Mouse (Mus musculus) regulatory T cell (primary cell): ENCODE data around the gene Pgf.

ENCODE experiments used
- in situ Hi-C: fragments of 300-600 bp; cut with MboI, MseI; formaldehyde crosslinking; loops from one replicate; pipeline ENCODE4 v1.15.1; 2025; ENCODE audit warnings: high pct_unique_total_duplicates

Pgf gene

DNA sequence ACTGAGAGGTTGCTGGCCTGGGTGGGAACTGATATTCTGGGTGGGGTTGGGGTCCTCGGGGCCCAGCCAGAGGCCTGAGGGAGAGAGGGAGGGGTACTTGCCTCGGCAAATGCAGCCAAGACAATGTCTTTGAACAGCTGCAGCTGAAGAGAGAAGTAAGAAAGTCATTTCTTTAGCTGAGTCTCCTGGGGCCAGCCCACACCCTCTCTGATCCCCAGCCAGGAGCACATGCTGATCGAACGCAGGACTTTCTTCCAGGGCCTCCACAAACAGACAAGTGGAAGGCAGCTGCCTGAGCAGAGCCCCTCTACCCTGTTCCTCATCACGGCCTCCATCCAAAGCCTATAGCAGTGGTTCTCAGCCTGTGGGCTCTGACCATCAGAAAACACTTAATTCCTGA is 12.6 kb downstream of the Pgf start:
- in situ Hi-C loops: loop anchor here (25.0 kb wide), 1 partner anchor 122 kb away; the partner anchor contains the start of genes Acyp1 and Zc2hc1c

DNA sequence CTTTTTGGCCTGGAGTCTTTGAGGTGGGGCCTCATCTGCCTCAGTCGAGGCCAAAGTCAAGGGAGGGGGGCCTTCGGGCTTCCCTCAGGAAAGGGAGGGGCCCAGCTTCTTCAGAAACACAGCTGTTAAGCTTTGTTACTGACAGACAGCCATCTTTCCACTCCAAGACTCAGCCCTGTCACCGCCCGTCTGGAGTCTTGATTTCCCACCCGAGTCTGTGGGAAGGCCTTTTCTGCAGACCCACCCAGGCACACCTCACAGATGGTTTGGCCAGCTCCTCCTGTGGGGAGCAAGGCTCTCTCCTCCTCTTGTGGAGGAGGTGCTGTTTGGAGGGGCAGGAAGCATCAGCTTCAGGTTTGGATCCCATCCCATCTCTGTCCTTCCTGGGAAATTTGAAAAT is 18.0 kb downstream of the Pgf start:
- in situ Hi-C loops: loop anchor here (25.0 kb wide), 1 partner anchor 128 kb away; the partner anchor contains the start of genes Acyp1 and Zc2hc1c

DNA sequence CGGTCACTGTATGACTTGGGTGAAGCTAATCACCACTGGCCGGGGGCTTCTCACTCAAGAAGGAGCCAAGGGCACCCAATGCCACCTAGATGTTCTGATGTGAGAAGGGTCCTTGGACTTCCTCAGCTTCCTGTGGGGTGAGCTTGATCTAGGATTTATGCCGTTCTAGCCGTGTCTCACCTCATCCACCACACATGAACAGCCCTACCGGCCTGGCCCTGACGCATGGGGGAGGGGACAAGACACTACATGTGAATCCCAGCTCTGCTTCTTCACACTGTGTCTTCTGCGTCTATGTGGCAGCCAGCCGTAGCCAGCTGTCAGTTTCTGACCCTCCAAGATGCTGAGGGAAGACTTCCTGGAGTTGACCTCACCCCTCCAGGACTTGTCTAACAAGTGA is 18.8 kb downstream of the Pgf start:
- in situ Hi-C loops: loop anchor here (25.0 kb wide), 1 partner anchor 128 kb away; the partner anchor contains the start of genes Acyp1 and Zc2hc1c

DNA sequence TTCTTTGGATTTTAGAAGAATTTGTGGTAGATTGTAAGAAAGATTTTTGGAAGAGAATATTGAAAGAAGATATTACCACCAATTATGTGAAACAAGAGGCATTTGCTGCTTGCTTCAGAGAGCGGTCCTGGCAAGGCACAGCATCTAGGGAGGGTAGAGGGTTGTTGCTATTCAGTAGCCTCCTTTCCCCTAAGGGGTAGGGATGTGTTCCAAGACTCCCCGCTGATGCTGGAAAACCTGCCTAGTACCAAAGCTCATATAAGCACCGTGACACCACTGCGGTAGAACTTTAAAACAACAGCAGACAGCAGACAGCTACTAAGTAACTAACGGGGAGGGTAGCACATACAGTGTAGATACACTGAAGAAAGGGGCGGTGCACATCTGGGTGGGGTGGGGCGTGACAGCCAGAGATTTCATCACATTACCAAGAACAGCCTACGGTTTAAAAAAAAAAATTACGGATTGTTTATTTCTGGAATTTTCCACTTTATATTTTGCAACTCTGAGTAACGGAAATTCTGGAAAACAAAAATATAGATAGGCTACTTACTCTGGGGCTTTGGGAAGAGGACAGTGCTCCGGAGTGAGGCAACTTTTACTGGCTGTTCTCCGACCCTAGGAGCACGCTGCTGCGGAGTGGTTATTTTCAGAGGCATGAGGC is 19.7 kb downstream of the Pgf start:
- in situ Hi-C loops: loop anchor here (25.0 kb wide), 1 partner anchor 129 kb away; the partner anchor contains the start of genes Acyp1 and Zc2hc1c

DNA sequence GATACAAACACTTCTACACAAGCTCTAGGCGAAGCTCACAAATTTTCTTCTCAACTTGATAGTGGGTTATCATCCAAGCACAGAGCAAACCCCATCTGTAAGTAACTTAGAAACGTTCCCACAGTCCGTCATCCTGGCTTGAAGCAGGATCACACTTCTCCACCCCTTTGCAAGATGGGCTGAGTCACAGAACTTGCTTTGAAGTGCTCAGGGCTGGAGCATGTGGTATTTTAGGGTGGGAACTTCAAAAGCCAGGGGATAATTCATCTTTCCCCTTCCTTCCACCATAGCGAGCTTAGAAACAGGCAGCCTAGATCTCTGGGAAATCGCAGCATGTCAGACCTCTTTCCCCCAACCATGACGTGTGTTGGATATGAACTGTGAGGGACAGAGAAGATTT is 21.3 kb downstream of the Pgf start:
- in situ Hi-C loops: loop anchor here (25.0 kb wide), 1 partner anchor 131 kb away; the partner anchor contains the start of genes Acyp1 and Zc2hc1c

DNA sequence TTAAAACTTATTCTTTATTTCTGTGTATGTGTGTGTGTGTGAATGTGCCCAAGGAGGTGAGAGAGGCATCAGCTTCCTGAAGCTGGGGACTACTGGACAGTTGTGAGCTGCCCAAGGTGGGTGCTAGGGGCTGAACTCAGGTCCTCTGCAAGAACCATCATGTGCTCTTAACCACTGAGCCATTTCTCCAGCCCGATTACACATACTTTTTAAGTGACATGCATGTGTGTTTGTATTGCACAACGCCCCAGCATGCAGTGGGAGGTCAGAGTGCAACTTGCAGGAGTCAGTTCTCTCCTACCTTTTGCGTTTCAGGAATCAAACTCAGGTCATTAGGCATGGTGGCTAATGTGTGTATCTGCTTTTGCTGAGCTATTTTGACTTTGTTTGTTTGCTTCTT is 24.6 kb downstream of the Pgf start:
- in situ Hi-C loops: loop anchor here (25.0 kb wide), 1 partner anchor 134 kb away; the partner anchor contains the start of genes Acyp1 and Zc2hc1c

DNA sequence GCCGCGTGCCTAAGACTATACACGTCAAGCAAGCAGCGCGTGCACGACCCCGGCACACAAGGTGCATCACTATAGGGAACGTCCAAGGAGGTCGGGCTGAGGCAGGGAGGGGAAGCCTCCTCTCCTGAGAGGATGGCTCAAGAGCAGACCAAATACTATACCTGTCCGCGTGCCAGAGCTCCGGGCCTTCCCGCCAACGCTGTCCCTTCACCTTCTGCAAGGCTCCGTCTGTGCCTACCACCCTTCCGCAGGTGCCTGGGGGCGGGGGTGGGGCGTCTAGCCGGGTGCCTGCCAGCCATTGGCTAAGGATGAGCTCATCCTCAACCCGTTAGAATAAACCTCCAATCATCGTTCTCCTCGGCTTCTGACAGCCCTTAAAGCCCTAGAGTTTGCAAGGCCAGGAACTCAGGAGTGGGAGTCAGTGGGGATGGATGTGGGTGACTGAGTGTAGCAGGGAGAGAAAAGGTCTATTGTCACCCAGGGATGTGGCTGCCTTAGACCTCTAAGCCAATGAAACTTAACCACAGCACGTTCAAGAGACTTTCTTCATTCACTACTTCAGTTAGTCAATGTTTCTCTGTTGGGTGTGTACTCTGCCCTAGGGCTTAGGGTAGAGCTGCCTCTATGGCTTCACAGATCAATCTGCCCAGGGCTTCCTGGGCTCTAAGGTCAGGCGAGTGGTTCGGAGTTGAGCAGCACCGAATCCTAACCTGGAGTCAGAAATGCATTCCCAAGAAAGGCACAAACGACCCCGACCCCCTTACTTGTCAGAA is 26.4 kb downstream of the Pgf start, which contains the start of gene Rps6kl1:
Gene Rps6kl1, minus strand, starts transcription at position 263 of the 773 bp plus-strand sequence.
- in situ Hi-C loops: loop anchor here (25.0 kb wide), 1 partner anchor 136 kb away; the partner anchor contains the start of genes Acyp1 and Zc2hc1c

DNA sequence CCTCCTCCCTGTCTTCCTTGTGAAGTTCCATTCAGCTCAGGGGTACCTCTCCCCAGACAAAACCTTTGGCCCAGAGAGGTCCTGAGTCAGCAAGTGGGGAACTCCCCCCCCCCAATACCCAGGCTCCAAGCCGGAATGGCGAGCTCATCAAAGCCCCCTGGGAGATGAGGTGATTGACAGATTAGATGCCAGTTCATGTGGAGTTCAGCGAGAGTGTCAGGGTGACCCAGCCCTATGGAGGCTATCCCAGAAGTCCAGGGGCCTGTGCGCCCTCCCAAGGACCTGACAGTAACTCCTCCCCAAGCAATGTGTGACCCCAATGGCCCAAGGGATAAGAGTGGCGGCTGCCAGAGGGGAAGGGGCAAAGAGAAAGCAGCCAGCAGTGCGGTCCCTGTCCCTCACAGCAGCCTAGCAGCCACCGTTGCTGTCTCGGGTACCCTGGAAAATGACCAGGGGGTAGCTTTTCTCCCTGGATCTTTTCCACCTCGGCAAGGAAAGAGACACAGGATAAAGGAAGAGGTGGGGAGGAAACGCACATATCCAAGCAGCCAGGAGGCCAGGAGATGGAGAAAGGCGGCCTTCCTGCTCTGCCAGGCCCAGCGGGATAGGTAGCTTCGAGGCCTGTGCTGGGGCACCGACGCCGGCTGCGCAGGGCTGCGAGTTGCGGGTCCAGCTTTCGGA is 27.1 kb downstream of the Pgf start:
- in situ Hi-C loops: loop anchor here (25.0 kb wide), 1 partner anchor 137 kb away; the partner anchor contains the start of genes Acyp1 and Zc2hc1c

DNA sequence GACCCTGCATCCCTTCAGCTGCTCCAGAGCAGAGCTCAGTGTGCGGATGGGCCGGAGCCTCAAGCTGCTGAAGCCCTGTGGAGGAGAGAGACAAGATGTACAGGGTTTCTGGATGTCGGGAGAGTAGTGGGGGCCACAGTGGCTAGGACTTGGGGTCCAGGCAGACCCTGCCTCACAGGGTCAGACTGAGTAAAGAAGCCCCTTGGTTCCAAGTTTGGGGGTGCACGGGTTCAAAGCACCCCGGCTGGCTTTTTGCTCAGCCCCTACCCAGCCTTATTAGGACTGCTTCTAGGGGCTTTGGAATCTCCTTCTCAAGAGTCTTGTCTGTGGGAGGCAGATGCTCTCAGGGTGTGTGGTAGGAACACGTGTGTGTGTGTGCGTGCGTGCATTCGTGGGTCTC is 30.7 kb downstream of the Pgf start:
- in situ Hi-C loops: loop anchor here (10.0 kb wide), 1 partner anchor 348 kb away; no protein-coding TSS in a partner anchor

DNA sequence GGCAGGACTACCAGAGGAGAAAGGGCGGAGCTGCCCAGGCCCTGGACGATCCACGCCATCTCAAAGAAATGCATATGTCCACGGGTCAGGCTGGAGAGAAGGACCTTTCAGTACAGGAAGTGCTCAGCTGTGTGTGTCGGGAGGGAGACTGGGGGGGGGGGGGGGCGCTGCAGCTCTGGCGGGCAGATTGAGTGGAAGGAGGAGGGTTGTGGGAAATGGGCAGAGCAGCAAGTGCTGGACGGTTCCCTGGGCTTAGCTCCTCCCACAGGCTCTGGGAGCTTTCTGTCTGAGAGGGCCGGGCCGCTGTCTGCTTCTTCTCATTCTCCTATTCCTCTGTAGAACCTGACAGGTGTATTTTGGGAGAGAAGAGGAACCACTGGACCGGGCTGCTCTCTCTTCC is 31.2 kb downstream of the Pgf start:
- in situ Hi-C loops: loop anchor here (10.0 kb wide), 1 partner anchor 348 kb away; no protein-coding TSS in a partner anchor

DNA sequence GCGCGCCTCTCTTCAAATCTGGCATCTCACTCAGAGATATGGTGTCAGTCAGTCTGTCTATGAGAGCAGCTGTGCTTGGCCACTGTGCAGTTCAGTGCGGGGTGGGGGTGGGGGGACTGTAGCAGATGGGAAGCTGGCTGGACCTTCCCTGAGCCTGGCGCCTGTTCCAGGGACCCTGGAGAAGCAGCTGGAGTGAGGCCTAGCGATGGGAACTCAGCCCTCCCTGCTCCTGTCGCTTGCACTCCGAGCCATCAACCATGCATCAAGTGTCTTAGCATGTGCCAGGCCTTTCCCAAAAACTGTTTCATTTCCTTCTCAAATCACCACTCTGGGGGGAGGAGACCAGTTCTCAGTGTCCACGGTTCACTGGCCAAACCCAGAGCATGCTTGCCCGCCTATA is 32.0 kb downstream of the Pgf start:
- in situ Hi-C loops: loop anchor here (10.0 kb wide), 1 partner anchor 349 kb away; no protein-coding TSS in a partner anchor

DNA sequence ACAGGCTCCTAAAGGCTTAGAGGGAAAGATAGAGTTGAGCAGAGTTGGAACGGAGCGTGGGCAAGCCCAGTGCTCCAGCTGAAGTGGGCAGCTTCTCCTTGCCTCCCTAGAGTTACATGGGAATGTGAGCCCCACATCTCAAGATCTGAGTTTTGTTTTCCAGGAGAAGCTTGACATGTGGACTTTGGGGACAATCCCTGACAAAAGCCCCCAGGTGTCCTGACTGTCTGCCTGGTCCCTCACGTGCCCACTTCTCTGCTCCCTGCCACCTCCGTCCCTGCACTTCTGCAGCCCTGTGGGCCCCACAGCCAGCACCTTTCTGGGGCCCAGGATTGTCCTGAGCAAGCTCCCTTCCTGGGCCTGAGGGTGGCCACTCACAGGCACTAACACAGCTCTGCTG is 32.8 kb downstream of the Pgf start:
- in situ Hi-C loops: loop anchor here (10.0 kb wide), 1 partner anchor 350 kb away; no protein-coding TSS in a partner anchor

DNA sequence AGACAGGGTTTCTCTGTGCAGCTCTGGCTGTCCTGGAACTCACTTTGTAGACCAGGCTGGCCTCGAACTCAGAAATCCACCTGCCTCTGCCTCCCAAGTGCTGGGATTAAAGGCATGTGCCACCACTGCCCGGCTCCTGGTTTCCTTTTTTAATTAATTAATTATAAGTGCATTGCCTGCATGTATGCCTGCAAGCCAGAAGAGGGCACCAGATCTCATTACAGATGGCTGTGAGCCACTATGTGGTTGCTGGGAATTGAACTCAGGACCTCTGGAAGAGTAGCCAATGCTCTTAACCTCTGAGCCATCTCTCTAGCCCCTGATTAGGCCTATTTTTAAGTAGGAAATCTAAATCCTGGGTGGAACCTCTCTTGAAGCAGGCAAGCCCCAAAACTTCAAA is 33.3 kb downstream of the Pgf start:
- in situ Hi-C loops: loop anchor here (10.0 kb wide), 1 partner anchor 351 kb away; no protein-coding TSS in a partner anchor

DNA sequence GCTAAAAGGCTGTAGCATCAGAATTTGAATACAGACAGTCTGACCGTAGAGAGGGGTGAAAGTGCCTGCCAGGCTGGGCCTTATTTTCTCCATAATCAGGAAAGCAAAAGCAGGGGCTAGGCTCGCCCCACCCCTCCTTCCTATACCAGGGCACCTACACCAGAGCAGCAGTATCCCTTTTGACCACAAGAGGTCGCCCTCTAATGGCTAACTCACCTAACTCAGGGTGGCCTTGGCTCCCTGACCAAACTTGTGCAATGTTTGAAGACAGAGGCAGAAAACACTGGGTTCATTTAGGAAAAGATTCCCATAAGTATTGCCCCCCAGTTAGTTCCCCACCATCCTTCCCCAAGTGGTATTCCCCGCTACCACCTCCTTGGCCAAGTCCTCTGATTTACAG is 34.8 kb downstream of the Pgf start:
- in situ Hi-C loops: loop anchor here (10.0 kb wide), 1 partner anchor 352 kb away; no protein-coding TSS in a partner anchor

DNA sequence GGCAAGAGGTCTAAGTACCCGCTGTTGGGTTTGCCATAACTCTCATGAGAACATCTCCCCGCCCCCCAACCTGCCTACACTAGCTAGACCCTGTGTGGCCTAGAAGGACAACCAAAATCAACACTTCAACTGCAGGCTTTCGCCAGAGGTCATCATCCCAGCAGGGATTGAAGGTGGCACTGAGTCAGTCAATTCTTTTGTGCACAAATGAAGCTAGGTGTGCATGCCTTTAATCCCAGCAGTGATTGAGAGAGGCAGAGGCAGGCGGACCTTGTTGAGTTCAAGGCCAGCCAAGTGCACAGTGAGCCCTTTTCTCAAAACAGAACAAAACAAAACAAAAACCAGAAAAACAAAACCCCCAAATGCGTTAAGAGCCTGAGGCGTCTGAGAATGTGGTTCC is 36.5 kb downstream of the Pgf start:
- in situ Hi-C loops: loop anchor here (10.0 kb wide), 1 partner anchor 354 kb away; no protein-coding TSS in a partner anchor

DNA sequence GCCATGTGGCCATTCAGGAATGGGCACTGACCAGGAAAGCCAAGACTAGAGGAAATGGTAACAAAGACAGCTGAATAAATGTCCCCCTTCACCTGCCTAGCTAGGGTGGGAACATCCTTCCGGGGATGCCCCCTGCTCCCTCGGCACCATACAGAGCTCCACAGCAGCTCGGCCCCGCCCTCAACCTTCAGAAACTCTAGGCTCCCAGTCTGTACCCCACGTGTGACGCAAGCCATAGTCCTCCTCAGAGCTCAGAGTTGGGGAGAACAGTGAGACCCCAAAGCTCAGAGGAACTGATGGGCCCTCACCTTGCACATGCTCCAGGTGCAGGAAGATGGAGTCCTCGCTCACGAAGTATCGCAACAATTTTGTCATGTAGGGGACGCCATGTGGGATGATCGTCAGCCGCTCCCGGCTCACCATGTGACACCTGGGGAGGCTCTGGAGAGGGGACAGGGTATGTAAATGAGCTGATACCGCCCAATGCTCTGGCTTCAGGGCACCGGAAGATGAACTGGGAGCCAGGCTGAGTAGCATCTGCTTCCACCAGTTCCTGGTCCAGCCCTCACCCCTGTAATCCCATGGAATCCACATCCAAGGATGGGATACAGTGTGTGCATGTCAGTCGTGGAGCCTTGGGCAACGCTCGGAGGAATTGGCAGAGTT is 37.4 kb downstream of the Pgf start:
- in situ Hi-C loops: loop anchor here (10.0 kb wide), 1 partner anchor 355 kb away; no protein-coding TSS in a partner anchor

DNA sequence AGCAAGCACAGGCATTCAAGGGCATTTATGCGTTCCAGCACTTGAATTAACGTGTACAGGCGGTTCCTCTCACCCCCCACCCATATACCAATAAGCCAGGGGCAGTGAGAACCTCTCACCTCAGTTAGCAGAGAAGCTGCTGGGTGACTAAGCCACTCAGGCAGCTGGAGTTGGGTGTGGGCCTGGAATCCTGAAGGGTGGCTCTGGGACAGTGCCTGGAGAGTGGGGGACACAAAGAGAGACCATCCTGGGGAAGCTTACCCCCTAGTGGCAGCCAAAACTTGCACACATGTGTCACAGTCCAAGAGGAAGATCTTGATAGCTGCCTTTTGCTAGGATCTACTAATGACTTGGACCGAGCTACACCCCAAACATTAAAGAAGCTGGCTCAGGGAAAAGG is 41.0 kb downstream of the Pgf start:
- in situ Hi-C loops: no loop called here

DNA sequence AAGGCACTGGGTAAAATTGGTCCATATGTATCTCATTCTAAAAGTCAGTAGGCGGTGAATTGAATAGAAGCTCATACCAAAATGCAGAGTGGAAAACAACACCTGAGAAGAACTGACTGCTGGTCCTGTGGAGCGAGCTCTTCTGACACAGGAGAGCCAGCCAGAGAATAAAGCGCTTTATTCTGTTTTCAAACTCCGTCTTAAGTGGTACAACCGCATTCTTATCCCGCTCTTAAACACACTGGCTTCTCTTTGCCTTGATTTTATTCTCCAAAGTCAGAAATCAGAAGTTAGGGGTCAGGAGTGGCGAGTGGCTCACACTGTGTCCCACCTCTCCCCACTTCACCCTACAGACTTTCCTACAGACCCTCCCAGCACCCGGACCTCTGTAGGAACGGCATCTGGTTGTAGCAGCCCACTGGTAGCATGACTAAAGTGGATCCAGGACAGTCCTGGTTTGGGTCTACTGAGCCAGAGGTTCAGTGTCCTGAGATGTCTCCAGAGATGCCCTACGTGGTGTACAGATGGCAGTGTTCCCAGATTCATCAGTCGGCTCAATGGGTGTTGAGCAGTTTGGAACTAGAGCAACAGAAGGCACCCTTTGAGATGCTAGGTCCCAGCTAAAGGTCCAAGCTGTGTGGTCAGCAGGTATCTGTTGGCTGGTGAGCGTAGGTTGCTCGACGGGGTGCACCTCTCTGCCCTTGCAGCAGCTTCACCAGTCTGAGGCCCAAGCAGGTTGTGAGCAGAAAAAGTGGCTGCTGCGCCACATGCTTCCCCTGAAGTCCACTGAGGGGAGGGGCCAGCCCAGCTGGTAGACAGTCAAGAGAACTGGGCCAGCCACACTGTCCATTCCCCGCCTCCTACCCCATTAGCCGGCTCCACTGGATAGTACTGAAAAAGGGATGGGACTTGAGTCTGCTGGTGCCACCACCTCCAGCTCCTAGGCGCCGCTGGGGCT is 41.8 kb downstream of the Pgf start:
- in situ Hi-C loops: no loop called here

DNA sequence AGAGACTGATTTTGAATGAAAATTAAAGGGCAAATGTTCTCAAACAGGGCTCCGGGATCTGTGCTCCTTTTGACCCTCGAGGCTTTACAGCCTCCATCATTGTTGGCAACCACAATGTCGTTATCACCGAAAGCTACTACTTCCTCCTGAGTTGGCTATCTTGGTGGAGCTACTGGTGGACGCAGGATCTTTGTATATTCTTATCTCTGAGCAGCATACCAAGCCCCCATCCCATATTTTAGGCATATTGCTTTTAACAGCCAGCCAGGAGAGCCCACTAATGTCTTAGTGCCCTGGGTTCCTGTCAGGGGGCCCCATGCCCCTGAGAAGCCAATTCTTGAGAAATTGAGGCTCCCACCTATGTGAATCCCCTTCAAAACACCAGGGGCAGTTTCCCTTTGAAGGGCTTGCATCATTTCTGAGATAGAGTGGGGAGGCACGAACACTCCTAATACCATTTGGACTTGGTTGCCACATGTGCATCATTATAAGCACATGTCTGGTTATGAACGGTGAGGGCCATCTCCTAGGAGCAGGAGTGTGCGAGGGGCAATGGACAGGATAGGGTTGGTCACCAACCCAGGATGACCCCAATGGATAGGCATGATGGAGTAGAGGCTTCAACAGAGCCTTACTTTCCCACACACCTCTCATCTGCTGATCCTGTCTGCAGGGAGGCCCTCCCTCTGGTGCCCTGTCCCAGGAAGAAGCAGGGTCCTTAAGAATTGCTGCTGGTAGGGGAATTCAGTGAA is 43.4 kb downstream of the Pgf start:
- in situ Hi-C loops: no loop called here
